Mouse (Mus musculus) kidney, adult 9 months (tissue): ENCODE measurements around the gene Tjp3.

ENCODE experiments used
- DNase-seq: peaks from one replicate; pipeline ENCODE4 v3.0.0; 2022

The Tjp3 gene

GRCm38 (mm10) chr10:81266211-81267105 lies 24.9 kb downstream of the Tjp3 start, which contains the start of the genes Mrpl54 and Apba3:
TSS of gene Mrpl54 (minus strand) at chr10:81266934.
TSS of gene Apba3 (plus strand) at chr10:81266960.
- peak; percentile 97 for DNase-seq

- DNase-seq = no peak
Measured at GRCm38 (mm10) chr10:81265540-81265939, 25.8 kb downstream of the Tjp3 start.

DNA sequence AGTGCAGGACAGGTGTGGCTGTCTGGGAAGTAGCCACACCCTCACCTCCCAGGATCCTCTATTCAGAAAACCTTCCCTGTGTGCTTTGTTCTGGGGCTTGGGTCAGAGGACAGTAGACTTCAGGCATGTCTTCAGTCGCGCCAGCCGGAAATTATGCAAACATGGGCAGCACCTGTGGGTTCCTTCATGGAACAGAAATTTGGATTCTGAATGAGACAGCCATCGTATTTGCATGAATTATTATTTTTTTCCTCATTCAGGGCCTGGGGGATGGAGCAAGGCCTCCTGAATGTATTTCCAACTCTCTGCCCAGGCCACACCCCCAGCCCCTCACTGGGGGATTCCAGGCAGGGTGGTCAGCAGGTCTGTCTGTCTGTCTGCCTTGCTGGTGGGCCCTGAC lies 30.4 kb downstream of the Tjp3 start:
- DNase-seq = no peak

DNA sequence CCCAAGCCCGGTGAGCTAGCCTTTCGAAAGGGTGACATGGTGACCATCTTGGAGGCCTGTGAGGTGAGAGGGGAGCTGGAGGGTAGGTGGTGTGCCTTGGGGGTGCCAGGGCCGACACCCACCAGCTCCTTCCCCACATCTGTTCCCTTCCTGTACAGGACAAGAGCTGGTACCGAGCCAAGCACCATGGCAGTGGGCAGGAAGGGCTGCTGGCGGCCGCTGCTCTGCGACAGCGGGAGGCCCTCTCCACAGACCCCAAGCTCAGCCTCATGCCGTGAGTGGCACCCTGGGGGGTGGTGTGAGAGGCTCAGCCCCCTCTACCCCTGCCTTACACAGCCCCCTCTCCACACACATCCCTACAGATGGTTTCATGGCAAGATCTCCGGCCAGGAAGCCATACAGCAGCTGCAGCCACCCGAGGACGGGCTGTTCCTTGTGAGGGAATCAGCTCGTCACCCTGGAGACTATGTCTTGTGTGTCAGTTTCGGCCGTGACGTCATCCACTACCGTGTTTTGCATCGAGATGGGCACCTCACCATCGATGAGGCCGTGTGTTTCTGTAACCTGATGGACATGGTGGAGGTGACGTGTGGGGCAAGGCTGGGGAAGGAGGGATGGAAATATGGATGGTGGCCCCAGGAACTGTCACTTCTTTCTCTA lies 32.0 kb downstream of the Tjp3 start:
- no peak for DNase-seq

- no peak for DNase-seq
Measured at GRCm38 (mm10) chr10:81257158-81258039, 34.0 kb downstream of the Tjp3 start.

DNA sequence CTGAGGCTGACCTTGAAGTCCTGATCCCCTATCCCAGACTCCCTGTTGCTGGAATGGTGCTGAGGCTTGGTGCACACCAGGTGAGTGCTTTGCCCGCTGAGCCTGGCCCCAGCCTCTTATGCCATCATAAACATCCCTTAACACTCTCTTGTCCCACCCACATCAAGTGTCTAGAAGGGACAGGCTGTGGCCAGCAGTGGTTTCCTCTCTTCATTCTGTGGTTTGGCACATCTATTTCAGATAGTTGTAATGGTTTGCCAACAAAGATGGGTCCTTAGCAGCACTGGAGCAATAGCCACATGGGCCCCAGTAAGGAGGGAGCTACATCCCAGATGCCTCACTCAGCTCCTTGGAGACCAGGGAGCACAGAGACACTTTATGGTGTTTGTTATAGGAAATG lies 36.5 kb downstream of the Tjp3 start:
- no peak for DNase-seq

- no peak for DNase-seq
Measured at GRCm38 (mm10) chr10:81252424-81253419, 38.7 kb downstream of the Tjp3 start, which contains the start of gene Matk. TSS of gene Matk (plus strand) at chr10:81252935.

DNA sequence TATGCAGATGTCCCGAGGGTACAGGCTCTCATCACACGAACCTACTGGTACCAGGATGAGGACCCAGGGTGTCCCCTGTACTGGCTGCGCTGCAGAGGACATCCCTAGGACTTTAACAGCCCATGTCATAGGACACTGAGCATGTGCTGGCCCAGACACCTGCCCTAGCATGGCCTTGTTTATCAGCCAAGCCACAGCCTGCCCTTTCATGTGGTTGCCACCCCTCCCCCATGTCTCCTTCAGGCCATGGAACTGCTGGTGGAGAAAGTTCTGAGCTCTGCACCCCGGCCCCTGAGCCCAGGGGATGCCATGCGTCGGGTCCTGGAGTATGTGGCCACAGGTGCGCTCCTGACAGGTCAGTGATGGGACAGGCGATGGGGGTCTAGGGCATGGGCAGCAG lies 41.9 kb downstream of the Tjp3 start:
- no peak for DNase-seq

DNA sequence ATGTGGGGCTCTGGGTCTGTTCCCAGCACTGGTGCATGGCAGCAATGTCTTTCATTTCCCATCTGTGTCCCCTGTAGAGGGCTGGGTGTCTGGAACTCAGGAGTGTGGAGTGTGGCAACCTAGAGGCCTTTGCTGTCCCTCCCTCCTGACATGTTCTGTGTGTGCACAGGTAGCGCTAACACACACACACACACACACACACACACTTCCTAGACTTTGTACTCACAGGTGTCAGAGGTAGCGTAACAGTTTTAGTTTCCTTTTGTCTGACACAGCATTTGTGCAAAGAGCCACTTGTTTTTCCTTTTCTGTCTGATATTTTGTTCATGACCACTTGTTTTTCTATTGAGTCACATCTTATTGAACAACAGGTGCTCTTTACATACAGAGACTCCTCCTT lies 43.6 kb downstream of the Tjp3 start:
- no peak for DNase-seq

GRCm38 (mm10) chr10:81245166-81245565 lies 46.2 kb downstream of the Tjp3 start:
- no peak for DNase-seq

DNA sequence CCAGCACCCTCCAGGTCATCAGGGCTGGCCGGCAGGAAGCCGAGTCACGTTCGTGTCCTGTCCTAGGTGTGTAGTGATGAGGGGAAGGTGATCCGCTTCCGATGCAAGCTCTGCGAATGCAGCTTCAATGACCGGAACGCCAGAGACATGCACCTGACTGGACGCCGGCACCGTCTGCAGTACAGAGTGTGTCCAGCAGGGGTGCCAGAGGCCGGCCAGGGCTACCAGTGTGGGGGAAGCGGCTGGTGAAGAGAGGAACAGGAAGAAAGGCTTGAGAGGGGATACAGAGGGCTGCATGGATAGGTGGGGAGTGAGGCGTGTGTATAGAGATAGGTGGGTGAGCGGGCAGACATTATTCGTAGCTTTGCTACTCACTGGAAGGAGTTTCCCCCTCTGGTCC lies 46.8 kb downstream of the Tjp3 start:
- DNase-seq = peak; percentile 79

GRCm38 (mm10) chr10:81244146-81244545 lies 47.2 kb downstream of the Tjp3 start:
- DNase-seq = no peak

GRCm38 (mm10) chr10:81242021-81242420 lies 49.4 kb downstream of the Tjp3 start:
- DNase-seq = no peak

DNA sequence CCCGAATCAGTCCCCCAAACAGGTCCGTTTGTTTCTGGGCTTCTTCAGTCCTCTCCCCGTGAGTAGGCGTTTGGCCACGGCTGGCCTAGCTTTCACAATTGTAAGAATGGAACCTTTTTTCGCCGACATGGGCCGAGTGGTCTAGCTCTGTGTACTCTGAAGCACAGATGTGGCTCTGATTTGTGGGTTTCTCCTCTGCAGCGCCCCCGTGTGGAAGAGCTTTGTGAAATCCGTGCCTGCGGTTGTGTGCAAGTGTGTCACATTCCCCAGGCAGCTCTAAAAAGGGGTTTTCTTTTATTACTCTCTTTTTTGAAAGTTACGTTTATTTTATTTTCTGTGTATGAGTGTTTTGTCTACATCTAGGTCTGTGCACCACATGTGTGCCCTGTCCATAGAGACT lies 50.5 kb downstream of the Tjp3 start:
- peak; percentile 50 for DNase-seq

DNA sequence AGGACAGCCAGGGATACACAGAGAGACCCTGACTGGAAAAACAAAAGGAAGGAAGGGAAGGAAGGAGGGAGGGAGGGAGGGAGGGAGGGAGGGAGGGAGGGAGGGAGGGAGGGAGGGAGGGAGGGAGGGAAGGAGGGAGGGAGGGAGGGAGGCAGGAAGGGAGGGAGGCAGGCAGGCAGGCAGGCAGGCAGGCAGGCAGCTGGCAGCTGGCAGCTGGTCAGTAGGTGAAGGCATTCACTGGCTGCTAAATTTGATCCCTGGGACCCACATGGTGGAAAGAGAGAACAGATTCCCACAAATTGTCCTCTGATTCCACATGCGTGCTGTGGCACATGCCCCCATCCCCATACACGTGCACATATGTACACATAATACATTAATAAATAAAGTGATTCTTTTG lies 52.8 kb downstream of the Tjp3 start:
- no peak for DNase-seq

DNA sequence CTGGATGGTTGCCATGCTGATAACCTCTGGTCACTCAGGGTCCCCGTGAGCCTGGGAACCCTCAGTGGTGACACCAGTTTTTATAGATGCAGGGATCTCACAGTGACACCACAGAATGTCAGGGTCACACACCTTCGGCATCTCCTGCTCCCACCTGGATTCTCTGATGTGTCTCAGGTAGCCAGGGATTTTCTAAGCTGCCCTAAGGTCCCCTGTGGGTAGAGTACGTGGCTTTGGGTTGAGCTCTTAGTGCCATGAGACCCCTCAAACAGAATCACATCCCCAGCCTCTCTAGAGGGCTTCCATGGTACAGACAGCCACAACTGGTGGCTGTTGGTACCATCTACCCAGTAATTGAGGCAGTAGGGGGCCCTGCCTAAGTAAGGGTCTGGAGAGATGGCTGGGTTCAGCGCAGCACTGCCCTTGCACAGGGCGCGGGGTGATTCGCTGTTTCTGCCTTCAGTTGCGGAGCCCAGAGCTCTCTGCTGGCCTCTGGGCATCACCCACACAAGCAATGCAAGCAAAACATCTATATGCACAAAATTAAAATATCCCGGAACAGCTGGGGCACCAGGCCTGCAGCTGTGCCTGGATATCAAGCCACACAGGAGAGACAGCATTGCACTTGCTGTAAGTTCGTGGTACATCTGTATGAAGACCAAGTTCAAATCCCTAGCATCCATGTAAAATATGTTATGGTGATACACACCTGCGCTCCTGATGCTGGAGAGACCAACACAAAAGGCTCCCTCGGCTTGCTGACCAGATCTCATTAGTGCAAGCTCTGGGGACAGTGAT lies 54.7 kb downstream of the Tjp3 start:
- no peak for DNase-seq

DNA sequence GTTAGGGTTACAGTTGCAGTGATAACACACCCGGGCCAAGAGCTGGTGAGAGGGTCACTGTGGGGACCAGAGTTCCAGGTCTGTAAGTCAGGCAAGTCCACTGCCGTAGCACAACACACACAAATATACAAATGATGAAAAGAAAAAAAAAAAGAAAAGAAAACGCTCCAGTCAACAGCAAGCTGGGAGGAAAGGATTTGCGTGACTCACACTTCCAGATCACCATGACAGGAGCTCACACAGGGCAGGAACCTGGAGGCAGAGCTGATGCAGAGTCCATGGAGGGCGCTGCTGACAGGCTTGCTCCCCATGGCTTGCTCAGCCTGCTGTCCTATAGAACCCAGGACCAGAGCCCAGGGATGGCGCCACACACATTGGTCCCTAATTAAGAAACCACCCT lies 57.2 kb downstream of the Tjp3 start:
- DNase-seq = no peak

DNA sequence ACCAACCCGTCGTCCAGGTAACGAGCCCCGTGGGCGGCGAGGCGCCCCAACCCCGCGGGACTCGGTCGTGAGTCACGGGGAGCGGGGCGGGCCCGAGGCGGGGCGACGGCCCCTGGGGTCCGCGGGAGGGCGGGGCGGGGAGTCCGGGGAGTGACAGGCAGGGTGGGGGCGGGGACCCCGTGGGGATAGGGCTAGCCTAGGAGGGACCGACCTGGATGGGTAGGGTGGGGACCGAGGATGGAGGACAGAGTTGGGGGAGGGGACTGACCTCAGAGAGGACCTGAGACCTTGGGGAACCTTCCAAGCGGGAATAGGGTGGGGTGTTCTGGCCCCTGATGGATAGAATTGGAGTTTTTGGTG lies 58.2 kb downstream of the Tjp3 start:
- DNase-seq = no peak

DNA sequence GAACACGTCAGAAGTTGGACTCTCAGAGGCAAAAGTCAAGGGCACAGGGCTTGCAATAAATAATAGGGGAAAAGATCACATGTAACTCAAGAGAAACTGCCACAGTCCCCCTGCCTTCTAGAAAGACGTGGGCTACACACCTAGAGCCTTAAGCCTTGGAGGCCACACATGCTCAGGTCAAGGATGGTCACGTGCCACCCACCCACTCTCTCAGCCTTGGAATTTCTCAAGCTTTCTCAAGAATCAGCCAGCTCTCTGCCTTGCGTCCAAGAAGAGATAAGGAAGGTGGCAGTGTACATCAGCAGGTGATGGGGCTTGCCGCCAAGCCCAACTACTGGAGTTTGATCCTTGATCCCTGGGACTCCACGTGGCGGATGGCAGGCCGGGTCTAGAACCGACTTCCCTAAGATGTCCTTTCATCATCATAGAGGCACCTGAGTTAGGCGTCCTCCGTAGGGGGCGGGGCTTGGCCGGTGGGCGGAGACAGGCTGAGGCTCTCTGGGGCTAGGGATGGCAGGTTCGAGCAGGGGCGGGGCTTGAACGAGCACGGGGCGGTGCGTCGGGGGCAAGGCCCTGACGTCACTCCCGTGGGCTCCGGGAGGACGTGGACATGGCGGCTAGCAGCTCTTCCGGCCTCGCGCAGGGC lies 58.7 kb downstream of the Tjp3 start, which contains the start of gene Zfr2:
Zfr2 (plus strand) TSS at position 576 of the 646 bp plus-strand sequence.
- peak; percentile 93 for DNase-seq

DNA sequence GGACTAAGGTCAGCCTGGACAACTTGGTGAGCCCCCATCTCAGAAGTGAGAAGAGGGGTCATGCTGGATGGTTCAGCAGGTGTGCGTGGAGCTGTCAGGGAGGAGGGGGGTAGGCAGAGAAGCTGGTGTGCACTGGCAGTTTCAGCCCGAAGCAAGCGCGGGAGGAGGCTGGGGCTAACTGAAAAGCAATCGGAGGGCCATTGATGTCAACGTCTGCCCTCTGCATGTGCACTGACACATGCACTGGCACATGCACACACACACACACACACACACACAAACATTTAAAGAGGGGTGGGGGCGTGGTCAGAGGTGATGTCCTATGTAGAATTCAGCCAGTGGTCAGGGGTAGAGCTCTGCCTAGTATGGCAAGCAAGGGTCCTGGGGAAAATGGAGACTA lies 59.9 kb downstream of the Tjp3 start:
- DNase-seq = no peak
